Mouse (Mus musculus) mouse embryonic stem cell (cell line): ENCODE data around the gene Tmem38b.

Source experiments
- in situ Hi-C, 2 experiments: fragments of 300-500 bp; cut with MboI; formaldehyde crosslinking; loops; 1 replicate in 1 of 2; 3 replicates in 1 of 2; pipeline ENCODE4 v1.14.3; 2019 to 2020; ENCODE audit warnings: low sequenced_read_pairs in 2 of 2, low pct_unique_long_range_greater_than_20kb in 1 of 2, mixed read lengths in 1 of 2; ENCODE audit not compliant: unreplicated experiment in 1 of 2

Tmem38b gene

DNA sequence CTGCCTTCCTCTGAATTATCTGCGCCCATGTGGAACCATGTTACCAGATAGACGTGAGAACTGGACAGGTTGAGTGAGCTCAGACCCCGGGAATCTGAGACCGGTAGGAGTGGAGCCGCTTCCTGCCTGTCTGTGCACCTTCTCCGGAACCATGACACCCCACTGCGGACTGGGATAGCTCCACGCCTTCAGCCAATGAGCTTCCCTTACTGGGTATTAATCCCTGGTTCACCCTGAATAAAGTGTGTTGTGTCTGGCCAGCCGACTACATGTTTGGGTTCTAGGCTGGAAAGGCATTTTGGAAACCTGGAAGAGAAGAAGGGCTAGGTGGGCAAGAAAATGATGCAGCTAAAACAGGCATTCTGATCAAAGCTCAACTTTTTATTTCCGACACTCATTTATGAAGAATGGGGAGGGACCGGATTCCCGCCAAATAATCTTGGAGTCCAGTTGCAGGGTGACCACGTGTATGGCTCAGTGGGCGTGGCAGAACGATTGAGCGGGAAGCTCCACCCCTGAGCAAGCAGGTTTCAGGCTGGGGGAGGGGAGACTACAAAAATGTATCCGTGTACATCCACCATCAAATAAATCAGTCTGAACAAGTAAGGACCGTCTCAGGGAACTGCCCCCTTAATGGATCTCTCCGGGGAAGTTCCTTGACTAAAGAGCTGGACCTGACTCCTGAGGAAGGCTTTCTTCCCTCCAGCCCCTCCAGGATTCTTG is 38.4 kb downstream of the Tmem38b start:
- in situ Hi-C loops = no loop called here

DNA sequence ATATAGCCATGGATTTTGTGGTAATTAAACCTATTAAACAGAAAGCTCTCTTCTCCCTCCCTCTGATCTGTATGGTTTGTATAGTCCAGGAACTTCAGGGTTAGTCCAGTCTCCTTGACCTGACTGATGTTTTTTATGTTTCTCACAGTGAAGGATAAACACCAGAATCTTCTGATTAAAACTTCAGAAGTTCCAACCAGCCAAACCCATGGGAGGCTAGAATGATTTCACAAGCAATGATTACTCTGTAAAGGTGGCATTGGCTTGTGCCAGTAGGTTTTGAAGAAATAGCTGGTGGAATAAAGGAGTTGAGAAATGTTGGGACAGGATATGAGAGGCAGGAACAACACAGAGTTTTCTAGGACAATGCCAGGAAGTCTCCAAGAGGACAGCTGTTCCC is 40.6 kb downstream of the Tmem38b start:
- in situ Hi-C loops = no loop called here

GRCm38 (mm10) chr4:53878542-53879417 is 52.9 kb downstream of the Tmem38b start:
- in situ Hi-C loops = no loop called here

GRCm38 (mm10) chr4:53882921-53883682 is 57.3 kb downstream of the Tmem38b start:
- in situ Hi-C loops = no loop called here

DNA sequence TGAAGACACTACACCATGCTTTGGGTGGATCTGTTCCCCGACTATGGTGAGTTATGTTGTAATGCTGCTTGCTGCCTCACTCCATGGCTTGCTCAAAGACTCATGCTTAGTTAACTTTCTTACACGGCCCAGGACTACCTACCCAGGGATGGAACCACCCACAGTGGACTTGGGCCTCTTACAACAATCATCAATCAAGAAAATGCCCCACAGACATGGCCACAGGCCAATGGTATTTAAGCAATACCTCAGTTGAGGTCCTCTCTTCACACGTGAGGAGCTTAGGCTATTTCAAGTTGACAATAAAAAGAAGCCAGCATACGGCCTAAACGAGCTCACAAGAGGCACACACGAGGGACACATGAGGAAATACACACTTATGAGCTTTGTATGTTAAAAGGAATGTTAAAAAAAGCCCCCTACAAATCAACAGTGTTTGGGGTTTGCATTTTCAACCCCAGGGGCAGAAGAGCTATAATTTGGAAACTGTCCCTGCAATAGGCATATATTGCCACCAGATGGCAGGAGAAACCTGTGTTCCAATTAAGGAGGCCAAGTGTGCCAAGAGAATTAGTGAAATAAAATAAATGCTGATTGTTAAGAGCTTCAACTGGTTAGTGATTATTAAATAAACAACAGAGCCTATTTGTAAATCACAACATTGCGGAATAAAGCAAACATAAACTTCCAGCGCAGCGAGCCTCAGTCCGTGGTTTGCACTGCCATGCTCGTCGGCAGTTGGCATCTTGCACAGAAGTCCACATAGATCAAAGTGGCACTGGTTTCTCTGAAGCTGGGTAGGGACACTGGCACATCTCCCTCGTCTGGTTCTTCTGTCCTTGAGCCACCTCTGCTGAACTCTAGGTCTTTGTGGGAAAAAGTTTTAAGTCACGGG is 58.8 kb downstream of the Tmem38b start:
- in situ Hi-C loops = no loop called here

DNA sequence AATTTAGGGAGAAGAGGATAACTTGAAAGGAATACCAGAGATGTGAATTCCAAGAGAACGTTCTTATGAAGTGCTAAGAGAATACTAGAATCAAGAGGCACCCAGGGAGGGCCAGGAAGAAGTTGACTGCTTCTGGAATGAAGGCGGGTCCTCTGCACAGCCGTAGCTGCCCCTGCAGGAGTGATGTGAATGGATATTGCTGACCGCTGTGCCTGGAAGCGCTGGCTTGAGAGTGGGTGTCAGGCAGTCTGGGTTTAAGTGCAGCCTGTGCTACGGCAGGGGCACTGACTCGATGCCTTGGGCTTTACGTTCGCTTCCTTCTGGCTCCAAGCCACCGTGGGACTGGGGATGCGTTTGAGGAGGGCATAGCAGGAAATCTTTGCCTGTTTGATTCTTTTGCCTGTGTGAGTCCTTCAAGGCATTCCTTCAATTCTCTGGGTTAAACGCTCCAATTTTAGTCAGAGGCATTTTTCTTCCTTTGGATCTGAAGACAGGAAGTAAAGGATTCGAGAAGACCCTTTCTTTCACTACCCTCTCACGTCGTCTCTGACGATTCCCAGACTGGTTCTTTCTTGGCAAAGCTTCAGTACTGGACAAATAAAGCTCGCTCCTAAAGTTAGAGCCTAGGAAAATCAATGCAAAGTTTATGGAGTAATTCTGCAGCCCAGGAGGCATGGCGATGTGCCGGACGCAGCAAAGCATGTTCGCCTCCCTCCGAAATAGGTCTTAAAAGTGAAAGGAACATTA is 60.7 kb downstream of the Tmem38b start:
- in situ Hi-C loops = no loop called here

GRCm38 (mm10) chr4:53895335-53895734 is 69.5 kb downstream of the Tmem38b start:
- in situ Hi-C loops = no loop called here

DNA sequence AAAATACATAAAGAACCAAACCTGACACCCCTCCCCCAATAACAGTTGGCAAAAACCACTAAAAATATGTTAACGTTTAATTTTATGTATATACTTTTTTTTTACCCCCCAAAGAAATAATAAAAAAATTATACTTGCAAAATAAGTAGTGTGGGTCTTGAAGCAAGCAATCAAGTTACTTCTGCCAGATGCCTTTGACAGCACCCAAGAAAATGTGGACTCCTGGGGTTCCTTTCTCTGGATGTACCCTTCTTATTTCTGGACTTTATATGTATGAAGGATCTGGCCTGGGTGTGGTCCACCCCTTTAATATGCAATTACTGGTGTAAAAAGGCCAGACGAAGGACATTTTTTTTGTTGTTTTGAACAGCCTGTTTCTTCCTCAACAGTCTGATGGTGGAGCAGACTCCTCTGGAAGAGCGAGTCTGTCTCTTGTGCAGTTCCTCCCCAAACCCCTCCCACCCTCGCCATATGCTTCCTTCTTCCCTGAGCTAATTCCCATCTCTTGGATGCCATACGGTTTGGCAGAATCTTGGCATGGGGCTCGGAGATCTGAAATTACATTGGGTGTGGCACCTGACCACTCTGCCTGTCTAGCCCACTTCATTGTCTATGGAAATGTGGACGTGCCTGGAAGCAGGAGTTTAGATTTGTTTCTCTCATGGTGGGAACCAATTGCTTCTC is 70.4 kb downstream of the Tmem38b start:
- in situ Hi-C loops = no loop called here

DNA sequence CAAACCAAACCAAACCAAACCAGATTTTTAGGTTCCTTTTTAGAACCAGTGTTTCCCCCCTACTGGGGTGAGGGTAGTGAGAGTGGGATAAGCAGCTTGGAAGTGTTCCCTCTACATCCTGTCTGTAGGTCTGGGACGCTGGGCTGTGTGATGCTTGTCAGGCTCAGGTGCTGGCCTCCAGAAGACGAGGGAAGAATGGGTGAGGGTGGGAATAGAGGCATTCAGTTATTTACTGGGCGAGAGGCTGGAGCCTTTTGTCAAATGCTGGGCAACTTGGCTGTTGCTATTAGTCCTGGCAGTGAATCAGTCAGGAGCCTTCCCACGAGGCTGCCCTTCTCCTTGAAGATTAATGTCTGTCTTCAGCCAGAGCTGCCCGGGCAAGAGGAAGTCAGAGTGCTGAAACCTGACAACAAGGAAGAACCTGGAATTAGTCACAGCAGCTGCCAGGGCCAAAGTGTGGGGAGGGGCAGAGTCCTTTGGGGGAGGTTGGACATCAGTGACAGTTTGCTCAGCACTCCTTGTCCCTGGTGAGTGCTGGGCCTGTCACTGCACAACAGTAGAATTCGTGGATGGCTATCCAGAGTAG is 74.6 kb downstream of the Tmem38b start:
- in situ Hi-C loops = loop anchor here (25.0 kb wide), 2 partner anchors 163 to 1362 kb away; no protein-coding TSS in a partner anchor

DNA sequence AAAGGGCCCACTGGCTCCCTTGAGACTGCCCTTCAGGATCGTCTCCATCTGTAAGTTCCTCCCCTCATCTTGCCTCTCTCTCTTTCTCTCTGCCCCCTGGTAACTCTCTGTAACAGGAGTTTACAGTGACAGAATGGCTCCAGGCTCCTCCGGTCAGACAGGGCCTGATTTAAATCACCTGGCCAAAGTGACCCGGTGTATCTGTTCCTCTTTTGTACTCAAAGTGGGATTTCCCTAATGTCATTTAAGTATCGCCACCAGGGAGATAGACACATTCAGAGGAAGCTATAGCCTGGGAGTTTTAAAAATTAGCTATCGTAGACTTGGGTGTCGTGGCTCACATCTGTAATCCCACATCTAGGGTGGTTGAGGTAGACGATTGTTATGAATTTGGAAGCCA is 78.5 kb downstream of the Tmem38b start:
- in situ Hi-C loops = loop anchor here (25.0 kb wide), 2 partner anchors 167 to 1358 kb away; no protein-coding TSS in a partner anchor

- in situ Hi-C loops = loop anchor here (25.0 kb wide), 2 partner anchors 168 to 1357 kb away; no protein-coding TSS in a partner anchor
Measured at GRCm38 (mm10) chr4:53905537-53905936, 79.7 kb downstream of the Tmem38b start.

GRCm38 (mm10) chr4:53907071-53907470 is 81.2 kb downstream of the Tmem38b start:
- in situ Hi-C loops = loop anchor here (25.0 kb wide), 2 partner anchors 170 to 1355 kb away; no protein-coding TSS in a partner anchor
